Mouse (Mus musculus): Measurements from ENCODE around the gene Atp2c2. TPM values are rescaled to one million over a fixed set of nuclear protein-coding genes. Genes with fewer than 3 reads are reported as not detected.

Atp2c2 gene
- polyA plus RNA-seq, 1 experiment = 4.8 TPM

GRCm38 (mm10) chr8:119678138-119678843, 21.5 kb upstream of the Atp2c2 start:
- Histone ChIP-seq H3K36me3 (ENCODE audit: control insufficient read depth, insufficient read depth, low read length) (no peaks in the 10 kb centered on the region), H3K27ac (ENCODE audit: insufficient read depth, low read depth, low read length) (no peak overlapping the region), H3K4me3 (ENCODE audit: low read depth, low read length) (no peak overlapping the region), H3K4me1 (ENCODE audit: control insufficient read depth, insufficient read depth, insufficient read length, low read length) (peaks cover 6% of the 10 kb centered on the region), H3K27me3 (ENCODE audit: control insufficient read depth, insufficient read depth, low read length) (no peaks in the 10 kb centered on the region)
- 17% methylated on average over 18 of the region's 18 CpGs for WGBS
- TF ChIP-seq POLR2A (IDR thresholded peaks at IDR 0.05; ENCODE audit: low read depth, low read length) (no peak), CTCF (IDR thresholded peaks at IDR 0.05; ENCODE audit: extremely low read depth, insufficient read length, insufficient replicate concordance, low read depth, low read length) (peak; percentile 64; the same call in 1 of the 2 replicates)

GRCm38 (mm10) chr8:119679184-119679583, 20.6 kb upstream of the Atp2c2 start:
- no peak for TF ChIP-seq CTCF (IDR thresholded peaks at IDR 0.05; ENCODE audit: extremely low read depth, insufficient read length, insufficient replicate concordance, low read depth, low read length)
- no peak for TF ChIP-seq POLR2A (IDR thresholded peaks at IDR 0.05; ENCODE audit: low read depth, low read length)

GRCm38 (mm10) chr8:119690602-119691001, 9.2 kb upstream of the Atp2c2 start:
- Histone ChIP-seq H3K27ac (ENCODE audit: insufficient read depth, low read depth, low read length) (no peak overlapping the region), H3K4me1 (ENCODE audit: control insufficient read depth, insufficient read depth, insufficient read length, low read length) (no peaks in the 10 kb centered on the region), H3K36me3 (ENCODE audit: control insufficient read depth, insufficient read depth, low read length) (no peaks in the 10 kb centered on the region), H3K27me3 (ENCODE audit: control insufficient read depth, insufficient read depth, low read length) (no peaks in the 10 kb centered on the region), H3K4me3 (ENCODE audit: low read depth, low read length) (no peak overlapping the region)
- WGBS = 65% methylated on average over 6 of the region's 6 CpGs
- TF ChIP-seq CTCF (IDR thresholded peaks at IDR 0.05; ENCODE audit: extremely low read depth, insufficient read length, insufficient replicate concordance, low read depth, low read length) = no peak
- no peak for TF ChIP-seq POLR2A (IDR thresholded peaks at IDR 0.05; ENCODE audit: low read depth, low read length)

More at GRCm38 (mm10) chr8:119679184-119679583, 20.6 kb upstream of the Atp2c2 start:
- Histone ChIP-seq H3K4me3 (ENCODE audit: low read depth, low read length) (no peak overlapping the region), H3K36me3 (ENCODE audit: control insufficient read depth, insufficient read depth, low read length) (no peaks in the 10 kb centered on the region), H3K27ac (ENCODE audit: insufficient read depth, low read depth, low read length) (no peak overlapping the region), H3K27me3 (ENCODE audit: control insufficient read depth, insufficient read depth, low read length) (no peaks in the 10 kb centered on the region), H3K4me1 (ENCODE audit: control insufficient read depth, insufficient read depth, insufficient read length, low read length) (peaks cover 4% of the 10 kb centered on the region)
- 74% methylated on average over 14 of the region's 14 CpGs for WGBS

GRCm38 (mm10) chr8:119691989-119692388, 7.8 kb upstream of the Atp2c2 start:
- no peaks in the 10 kb centered on the region for H3K36me3 ChIP-seq (ENCODE audit: control insufficient read depth, insufficient read depth, low read length)
- H3K27me3 ChIP-seq (ENCODE audit: control insufficient read depth, insufficient read depth, low read length) = no peaks in the 10 kb centered on the region
- no peak overlapping the region for H3K27ac ChIP-seq (ENCODE audit: insufficient read depth, low read depth, low read length)
- WGBS = 65% methylated on average over 4 of the region's 4 CpGs
- TF ChIP-seq CTCF (IDR thresholded peaks at IDR 0.05; ENCODE audit: extremely low read depth, insufficient read length, insufficient replicate concordance, low read depth, low read length) (no peak), POLR2A (IDR thresholded peaks at IDR 0.05; ENCODE audit: low read depth, low read length) (no peak)
- no peak overlapping the region for H3K4me3 ChIP-seq (ENCODE audit: low read depth, low read length)
- no peaks in the 10 kb centered on the region for H3K4me1 ChIP-seq (ENCODE audit: control insufficient read depth, insufficient read depth, insufficient read length, low read length)

- 73% methylated on average over 7 of the region's 7 CpGs for WGBS
- Histone ChIP-seq H3K4me3 (ENCODE audit: low read depth, low read length) (no peak overlapping the region), H3K27ac (ENCODE audit: insufficient read depth, low read depth, low read length) (no peak overlapping the region), H3K27me3 (ENCODE audit: control insufficient read depth, insufficient read depth, low read length) (no peaks in the 10 kb centered on the region), H3K36me3 (ENCODE audit: control insufficient read depth, insufficient read depth, low read length) (no peaks in the 10 kb centered on the region), H3K4me1 (ENCODE audit: control insufficient read depth, insufficient read depth, insufficient read length, low read length) (no peaks in the 10 kb centered on the region)
- TF ChIP-seq CTCF (IDR thresholded peaks at IDR 0.05; ENCODE audit: extremely low read depth, insufficient read length, insufficient replicate concordance, low read depth, low read length) (no peak), POLR2A (IDR thresholded peaks at IDR 0.05; ENCODE audit: low read depth, low read length) (no peak)
Observed at GRCm38 (mm10) chr8:119694696-119695095, 5.1 kb upstream of the Atp2c2 start.

GRCm38 (mm10) chr8:119697163-119697562, 2.6 kb upstream of the Atp2c2 start:
- Histone ChIP-seq H3K36me3 (ENCODE audit: control insufficient read depth, insufficient read depth, low read length) (no peaks in the 10 kb centered on the region), H3K27ac (ENCODE audit: insufficient read depth, low read depth, low read length) (no peak overlapping the region), H3K4me3 (ENCODE audit: low read depth, low read length) (no peak overlapping the region), H3K4me1 (ENCODE audit: control insufficient read depth, insufficient read depth, insufficient read length, low read length) (peaks cover 6% of the 10 kb centered on the region), H3K27me3 (ENCODE audit: control insufficient read depth, insufficient read depth, low read length) (no peaks in the 10 kb centered on the region)
- WGBS = 87% methylated on average over 2 of the region's 2 CpGs
- no peak for TF ChIP-seq POLR2A (IDR thresholded peaks at IDR 0.05; ENCODE audit: low read depth, low read length)
- TF ChIP-seq CTCF (IDR thresholded peaks at IDR 0.05; ENCODE audit: extremely low read depth, insufficient read length, insufficient replicate concordance, low read depth, low read length) = no peak

GRCm38 (mm10) chr8:119698960-119699359, 849 bp upstream of the Atp2c2 start:
- no peaks in the 10 kb centered on the region for H3K27me3 ChIP-seq (ENCODE audit: control insufficient read depth, insufficient read depth, low read length)
- no peaks in the 10 kb centered on the region for H3K36me3 ChIP-seq (ENCODE audit: control insufficient read depth, insufficient read depth, low read length)
- TF ChIP-seq CTCF (IDR thresholded peaks at IDR 0.05; ENCODE audit: extremely low read depth, insufficient read length, insufficient replicate concordance, low read depth, low read length) (peak; percentile 75; the same call in 1 of the 2 replicates), POLR2A (IDR thresholded peaks at IDR 0.05; ENCODE audit: low read depth, low read length) (no peak)
- 0 out of 2 replicates have a peak overlapping the region, but pooled peaks have one; percentile 26 for H3K27ac ChIP-seq (ENCODE audit: insufficient read depth, low read depth, low read length)
- peak overlapping the region; percentile 58 for H3K4me3 ChIP-seq (ENCODE audit: low read depth, low read length)
- H3K4me1 ChIP-seq (ENCODE audit: control insufficient read depth, insufficient read depth, insufficient read length, low read length) = peaks cover 14% of the 10 kb centered on the region
- WGBS = 3% methylated on average over 12 of the region's 12 CpGs
